Mouse (Mus musculus): ENCODE measurements around the gene Prdm11. TPM values are rescaled to one million over a fixed set of nuclear protein-coding genes. Genes with fewer than 3 reads are reported as not detected.

Prdm11 gene
- polyA plus RNA-seq, 1 experiment from 2014 or later: 1.4 TPM

GRCm38 (mm10) chr2:92934312-92934982 is 111.5 kb downstream of the Prdm11 start:
- Histone ChIP-seq H3K27me3 (no peaks in the 10 kb centered on the region), H3K4me3 (no peak overlapping the region), H3K4me1 (peaks cover 18% of the 10 kb centered on the region), H3K9ac (no peak overlapping the region), H3K9me3 (replicated peaks) (no peaks in the 10 kb centered on the region), H3K4me2 (peak overlapping the region; percentile 4; the same call in 1 of the 2 replicates), H3K36me3 (ENCODE audit: poor library complexity, severe bottlenecking) (no peaks in the 10 kb centered on the region), H3K27ac (peak overlapping the region; percentile 33)
- WGBS: 13% methylated on average over 10 of the region's 10 CpGs
- peak; percentile 53; the same call in 1 of the 2 replicates for ATAC-seq

DNA sequence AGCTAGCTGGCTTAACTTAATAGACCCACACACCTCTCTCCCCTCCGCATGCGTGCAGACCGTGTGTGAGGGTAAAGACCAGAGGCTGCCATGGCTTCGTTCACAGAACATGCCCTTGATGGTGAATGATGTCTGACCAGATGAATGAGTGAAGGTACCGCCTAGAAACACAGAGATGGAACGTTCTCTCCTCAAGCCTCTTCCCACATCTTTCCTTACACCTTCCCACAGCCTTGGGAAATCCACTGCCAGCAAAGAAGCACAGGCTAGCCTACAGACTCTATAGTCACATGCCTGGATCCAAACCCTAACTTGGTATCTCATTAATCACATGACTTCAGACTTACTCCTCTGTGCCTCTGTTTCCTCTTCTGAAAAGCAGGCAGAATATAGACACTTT is 112.6 kb downstream of the Prdm11 start:
- Histone ChIP-seq H3K27me3 (no peaks in the 10 kb centered on the region), H3K4me3 (no peak overlapping the region), H3K4me2 (no peak overlapping the region), H3K27ac (no peak overlapping the region), H3K4me1 (peaks cover 18% of the 10 kb centered on the region), H3K36me3 (ENCODE audit: poor library complexity, severe bottlenecking) (no peaks in the 10 kb centered on the region), H3K9ac (no peak overlapping the region), H3K9me3 (replicated peaks) (no peaks in the 10 kb centered on the region)
- 86% methylated on average over 6 of the region's 6 CpGs for WGBS
- ATAC-seq: no peak

- H3K9ac ChIP-seq: no peak overlapping the region
Observed at GRCm38 (mm10) chr2:92931061-92931460, 114.9 kb downstream of the Prdm11 start.

DNA sequence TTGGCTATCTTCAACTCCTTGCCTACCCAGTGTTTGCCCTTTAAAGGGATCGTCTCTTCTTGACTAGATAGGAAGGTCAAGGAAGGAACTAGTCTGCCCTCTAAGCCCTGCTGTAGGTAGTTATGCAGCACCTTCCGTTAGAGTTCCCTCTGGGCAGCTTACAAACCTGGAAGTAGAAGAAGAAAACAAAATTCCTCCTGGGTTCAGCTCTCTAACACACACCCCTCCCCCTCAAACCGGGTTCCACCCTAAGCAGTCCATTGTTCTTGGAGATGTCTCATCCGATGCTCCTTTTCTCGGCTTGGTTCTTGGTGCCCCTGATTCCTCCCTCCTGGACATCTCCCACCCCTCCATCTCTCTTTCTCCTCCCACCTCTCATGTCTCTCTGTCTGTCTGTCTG is 116.3 kb downstream of the Prdm11 start:
- Histone ChIP-seq H3K9me3 (replicated peaks) (0 out of 2 replicates have a peak, but pooled peaks cover 4% of the 10 kb centered on the region), H3K27ac (no peak overlapping the region), H3K4me1 (peaks cover 26% of the 10 kb centered on the region), H3K36me3 (ENCODE audit: poor library complexity, severe bottlenecking) (no peaks in the 10 kb centered on the region), H3K4me3 (no peak overlapping the region), H3K4me2 (no peak overlapping the region), H3K9ac (no peak overlapping the region), H3K27me3 (no peaks in the 10 kb centered on the region)
- no peak for ATAC-seq
- 74% methylated on average over 5 of the region's 5 CpGs for WGBS

More at GRCm38 (mm10) chr2:92931061-92931460, 114.9 kb downstream of the Prdm11 start:
- H3K9me3 ChIP-seq (replicated peaks): 0 out of 2 replicates have a peak, but pooled peaks cover 4% of the 10 kb centered on the region
- H3K4me1 ChIP-seq: peaks cover 26% of the 10 kb centered on the region
- 84% methylated on average over 7 of the region's 7 CpGs for WGBS
- H3K36me3 ChIP-seq (ENCODE audit: poor library complexity, severe bottlenecking): no peaks in the 10 kb centered on the region
- no peak overlapping the region for H3K27ac ChIP-seq
- H3K4me2 ChIP-seq: no peak overlapping the region
- no peak for ATAC-seq
- no peak overlapping the region for H3K4me3 ChIP-seq
- H3K27me3 ChIP-seq: no peaks in the 10 kb centered on the region

DNA sequence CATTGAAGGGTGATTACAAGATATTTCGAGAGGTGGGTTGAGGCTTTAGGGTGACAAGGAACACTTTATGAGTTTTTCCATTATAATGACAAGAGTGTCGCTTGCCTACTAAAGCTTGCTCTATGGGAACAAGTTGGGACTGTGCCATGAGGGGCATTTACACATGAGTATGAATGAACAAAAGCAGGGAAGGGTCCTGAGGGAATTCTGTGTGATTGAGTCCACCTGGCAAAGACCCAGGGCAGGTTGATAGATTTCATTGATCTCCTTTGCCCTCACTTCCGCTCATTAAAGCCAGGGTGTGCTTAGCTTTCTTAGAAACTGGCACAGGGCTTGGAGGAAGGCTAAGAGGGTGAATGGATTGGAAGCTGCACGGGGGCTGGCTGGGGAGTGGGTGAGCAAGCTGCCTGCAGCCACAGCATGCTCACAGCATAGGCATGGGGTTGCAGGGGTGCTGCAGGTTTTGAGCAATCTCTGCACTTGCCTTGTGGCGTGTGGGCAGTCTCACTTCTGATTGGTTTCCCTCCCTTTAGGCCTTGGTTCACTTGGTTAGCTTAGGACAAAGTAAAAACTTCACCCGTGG is 121.2 kb downstream of the Prdm11 start:
- Histone ChIP-seq H3K4me2 (no peak overlapping the region), H3K27me3 (no peaks in the 10 kb centered on the region), H3K27ac (no peak overlapping the region), H3K36me3 (ENCODE audit: poor library complexity, severe bottlenecking) (no peaks in the 10 kb centered on the region), H3K4me1 (peaks cover 42% of the 10 kb centered on the region), H3K9ac (no peak overlapping the region), H3K9me3 (replicated peaks) (0 out of 2 replicates have a peak, but pooled peaks cover 4% of the 10 kb centered on the region), H3K4me3 (no peak overlapping the region)
- WGBS: 44% methylated on average over 6 of the region's 6 CpGs
- ATAC-seq: peak; percentile 66

- H3K4me1 ChIP-seq: peaks cover 55% of the 10 kb centered on the region
- no peak overlapping the region for H3K9ac ChIP-seq
- H3K36me3 ChIP-seq (ENCODE audit: poor library complexity, severe bottlenecking): no peaks in the 10 kb centered on the region
- ATAC-seq: peak; percentile 72
- WGBS: 45% methylated on average over 4 of the region's 4 CpGs
- H3K27me3 ChIP-seq: peaks cover 6% of the 10 kb centered on the region; the same call in 1 of the 2 replicates
- no peaks in the 10 kb centered on the region for H3K9me3 ChIP-seq (replicated peaks)
- H3K27ac ChIP-seq: no peak overlapping the region
- H3K4me2 ChIP-seq: no peak overlapping the region
- H3K4me3 ChIP-seq: no peak overlapping the region
Observed at GRCm38 (mm10) chr2:92920709-92921108, 125.3 kb downstream of the Prdm11 start.

- WGBS: 49% methylated on average over 7 of the region's 7 CpGs
- Histone ChIP-seq H3K27me3 (peaks cover 26% of the 10 kb centered on the region), H3K9me3 (replicated peaks) (no peaks in the 10 kb centered on the region), H3K4me1 (peaks cover 66% of the 10 kb centered on the region), H3K9ac (no peak overlapping the region), H3K4me3 (no peak overlapping the region), H3K36me3 (ENCODE audit: poor library complexity, severe bottlenecking) (no peaks in the 10 kb centered on the region), H3K27ac (no peak overlapping the region; the same call in 1 of the 2 replicates), H3K4me2 (peak overlapping the region; percentile 18)
- no peak for ATAC-seq
Observed at GRCm38 (mm10) chr2:92917405-92918142, 128.4 kb downstream of the Prdm11 start.

DNA sequence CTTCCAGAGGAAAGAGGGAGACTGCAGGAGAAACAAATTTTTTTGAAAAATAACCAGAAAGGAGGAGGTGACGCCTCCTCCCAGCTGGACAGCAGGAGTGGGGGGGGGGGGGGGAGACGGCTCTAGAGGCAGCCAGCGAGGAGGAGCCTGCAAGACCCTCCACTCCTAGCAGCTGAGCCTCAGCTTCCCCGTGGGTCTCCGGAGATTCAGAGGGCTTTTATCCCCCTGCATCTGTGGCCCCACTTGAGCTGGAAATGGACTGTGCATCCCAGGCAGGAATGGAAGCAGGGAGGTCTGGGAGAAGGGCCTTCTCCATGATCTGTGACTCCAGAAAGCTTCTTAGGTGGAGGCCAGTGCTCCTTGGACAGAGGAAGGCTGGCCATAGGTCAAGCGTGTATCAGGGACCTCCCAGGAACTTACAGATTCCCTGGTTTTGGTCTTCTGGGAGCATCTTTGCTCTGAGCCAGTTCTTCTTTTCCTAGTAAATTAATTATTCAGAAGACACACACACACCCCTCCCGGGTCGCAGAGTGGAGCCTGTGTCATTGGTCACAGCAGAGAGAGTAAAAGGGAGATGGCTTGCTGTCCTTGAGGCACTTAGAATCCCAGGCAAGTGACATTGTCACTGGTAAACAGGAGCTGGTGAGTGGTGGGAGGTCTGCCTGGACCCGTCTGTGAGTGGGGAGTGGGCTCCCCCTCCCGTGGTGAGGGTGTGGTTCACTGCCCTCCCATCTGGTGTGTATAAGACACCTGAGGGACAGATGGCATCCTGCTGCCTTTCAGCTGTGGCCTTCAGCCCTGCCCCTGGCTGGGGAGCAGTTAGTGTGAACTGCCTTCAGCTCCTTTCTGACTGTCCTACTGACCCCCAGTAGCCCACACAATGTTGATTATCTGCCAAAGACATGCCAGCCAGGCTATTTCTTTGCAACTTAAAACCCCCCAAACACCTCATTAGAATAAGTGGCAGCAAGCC is 130.0 kb downstream of the Prdm11 start:
- peak overlapping the region; percentile 33; the same call in 1 of the 2 replicates for H3K27ac ChIP-seq

More for the DNA sequence above, 130.0 kb downstream of the Prdm11 start:
- peak overlapping the region; percentile 38 for H3K4me3 ChIP-seq
- peaks cover 26% of the 10 kb centered on the region for H3K27me3 ChIP-seq
- H3K36me3 ChIP-seq (ENCODE audit: poor library complexity, severe bottlenecking): no peaks in the 10 kb centered on the region
- ATAC-seq: peak; percentile 20
- H3K4me1 ChIP-seq: peaks cover 66% of the 10 kb centered on the region
- H3K9ac ChIP-seq: peak overlapping the region; percentile 46
- H3K9me3 ChIP-seq (replicated peaks): no peaks in the 10 kb centered on the region
- WGBS: 14% methylated on average over 8 of the region's 10 CpGs
- peak overlapping the region; percentile 74 for H3K4me2 ChIP-seq

Other genes with a start within 250 kb of the Prdm11 start
- gene Syt13, start 131.1 kb downstream of the Prdm11 start, polyA plus RNA-seq (2015; fragmentation: Nextera tagmentation; extraction: Ambion mirVana): 18.5 and 37.1 TPM in 2 replicates
- 84.5 and 87.5 TPM in 2 replicates for gene Trp53i11, start 141.4 kb upstream of the Prdm11 start, polyA plus RNA-seq (2015; fragmentation: Nextera tagmentation; extraction: Ambion mirVana)